Mouse (Mus musculus): ENCODE data around the gene Ccm2. TPM values are rescaled to one million over a fixed set of nuclear protein-coding genes. Genes with fewer than 3 reads are reported as not detected.
A peak's percentile ranks its signal among the peaks of the same experiment; 100 is the strongest.

Gene Ccm2
- 99.5 and 107 TPM in 2 replicates for polyA plus RNA-seq (2016; fragmentation: Nextera tagmentation; extraction: Ambion mirVana)

GRCm38 (mm10) chr11:6546205-6547013, at the start of gene Ccm2:
Ccm2 (plus strand) TSS chr11:6546887.
- DNase-seq (ENCODE audit: extremely low spot score, low spot score), result peak; percentile 99
- Histone ChIP-seq H3K27me3 (ENCODE audit: poor library complexity, severe bottlenecking) (no peaks in the 10 kb centered on the region), H3K4me1 (peaks cover 19% of the 10 kb centered on the region), H3K27ac (peak within 1 kb of the TSS; percentile 99), H3K4me3 (peak within 1 kb of the TSS; percentile 80), H3K36me3 (replicated peaks) (peaks cover 27% of the 10 kb centered on the region), H3K9me3 (no peaks in the 10 kb centered on the region)
- 2% methylated on average over 51 of the region's 57 CpGs for WGBS

- 86% methylated on average over 12 of the region's 12 CpGs for WGBS
- no peak overlapping the region for H3K27ac ChIP-seq
Observed at GRCm38 (mm10) chr11:6497311-6497948, 49.3 kb upstream of the Ccm2 start.

GRCm38 (mm10) chr11:6502506-6502905, 44.2 kb upstream of the Ccm2 start:
- Histone ChIP-seq H3K4me1 (no peaks in the 10 kb centered on the region), H3K9me3 (0 out of 2 replicates have a peak, but pooled peaks cover 4% of the 10 kb centered on the region), H3K36me3 (replicated peaks) (no peaks in the 10 kb centered on the region), H3K4me3 (no peak overlapping the region), H3K27ac (no peak overlapping the region), H3K27me3 (ENCODE audit: poor library complexity, severe bottlenecking) (no peaks in the 10 kb centered on the region)
- DNase-seq (ENCODE audit: extremely low spot score, low spot score), result no peak
- WGBS, result 94% methylated on average over 2 of the region's 2 CpGs

More at GRCm38 (mm10) chr11:6497311-6497948, 49.3 kb upstream of the Ccm2 start:
- Histone ChIP-seq H3K9me3 (0 out of 2 replicates have a peak, but pooled peaks cover 4% of the 10 kb centered on the region), H3K4me3 (no peak overlapping the region), H3K36me3 (replicated peaks) (no peaks in the 10 kb centered on the region), H3K4me1 (no peaks in the 10 kb centered on the region), H3K27me3 (ENCODE audit: poor library complexity, severe bottlenecking) (no peaks in the 10 kb centered on the region)
- DNase-seq (ENCODE audit: extremely low spot score, low spot score), result no peak

GRCm38 (mm10) chr11:6504226-6504625, 42.5 kb upstream of the Ccm2 start:
- Histone ChIP-seq H3K4me3 (no peak overlapping the region), H3K36me3 (replicated peaks) (no peaks in the 10 kb centered on the region), H3K27ac (no peak overlapping the region), H3K27me3 (ENCODE audit: poor library complexity, severe bottlenecking) (no peaks in the 10 kb centered on the region), H3K4me1 (no peaks in the 10 kb centered on the region), H3K9me3 (0 out of 2 replicates have a peak, but pooled peaks cover 4% of the 10 kb centered on the region)
- no peak for DNase-seq (ENCODE audit: extremely low spot score, low spot score)
- WGBS, result 77% methylated on average over 3 of the region's 3 CpGs

GRCm38 (mm10) chr11:6504689-6505088, 42.0 kb upstream of the Ccm2 start:
- Histone ChIP-seq H3K36me3 (replicated peaks) (no peaks in the 10 kb centered on the region), H3K9me3 (0 out of 2 replicates have a peak, but pooled peaks cover 4% of the 10 kb centered on the region), H3K27ac (no peak overlapping the region), H3K4me1 (no peaks in the 10 kb centered on the region), H3K27me3 (ENCODE audit: poor library complexity, severe bottlenecking) (no peaks in the 10 kb centered on the region), H3K4me3 (no peak overlapping the region)
- WGBS, result 82% methylated on average over 6 of the region's 6 CpGs
- no peak for DNase-seq (ENCODE audit: extremely low spot score, low spot score)

GRCm38 (mm10) chr11:6506516-6506915, 40.2 kb upstream of the Ccm2 start:
- Histone ChIP-seq H3K27me3 (ENCODE audit: poor library complexity, severe bottlenecking) (no peaks in the 10 kb centered on the region), H3K27ac (no peak overlapping the region), H3K36me3 (replicated peaks) (no peaks in the 10 kb centered on the region), H3K4me3 (no peak overlapping the region), H3K4me1 (no peaks in the 10 kb centered on the region), H3K9me3 (0 out of 2 replicates have a peak, but pooled peaks cover under 1% of the 10 kb centered on the region)
- DNase-seq (ENCODE audit: extremely low spot score, low spot score), result no peak
- WGBS, result 88% methylated on average over 9 of the region's 9 CpGs

- H3K36me3 ChIP-seq (replicated peaks), result no peaks in the 10 kb centered on the region
- no peak for DNase-seq (ENCODE audit: extremely low spot score, low spot score)
- no peak overlapping the region for H3K27ac ChIP-seq
- 56% methylated on average over 1 of the region's 1 CpGs for WGBS
- H3K4me3 ChIP-seq, result no peak overlapping the region
- H3K27me3 ChIP-seq (ENCODE audit: poor library complexity, severe bottlenecking), result no peaks in the 10 kb centered on the region
- H3K4me1 ChIP-seq, result no peaks in the 10 kb centered on the region
- no peaks in the 10 kb centered on the region for H3K9me3 ChIP-seq
Observed at GRCm38 (mm10) chr11:6508269-6508876, 38.3 kb upstream of the Ccm2 start.

- Histone ChIP-seq H3K4me1 (peaks cover 4% of the 10 kb centered on the region; the same call in 1 of the 2 replicates), H3K27me3 (ENCODE audit: poor library complexity, severe bottlenecking) (no peaks in the 10 kb centered on the region), H3K9me3 (no peaks in the 10 kb centered on the region), H3K4me3 (no peak overlapping the region), H3K27ac (no peak overlapping the region), H3K36me3 (replicated peaks) (no peaks in the 10 kb centered on the region)
- DNase-seq (ENCODE audit: extremely low spot score, low spot score), result no peak
- 52% methylated on average over 7 of the region's 7 CpGs for WGBS
Observed at GRCm38 (mm10) chr11:6514837-6515236, 31.9 kb upstream of the Ccm2 start.

- Histone ChIP-seq H3K9me3 (no peaks in the 10 kb centered on the region), H3K36me3 (replicated peaks) (peaks cover 15% of the 10 kb centered on the region), H3K27ac (no peak overlapping the region), H3K4me1 (peaks cover 4% of the 10 kb centered on the region; the same call in 1 of the 2 replicates), H3K27me3 (ENCODE audit: poor library complexity, severe bottlenecking) (no peaks in the 10 kb centered on the region), H3K4me3 (no peak overlapping the region)
- 82% methylated on average over 11 of the region's 11 CpGs for WGBS
- DNase-seq (ENCODE audit: extremely low spot score, low spot score), result no peak
Observed at GRCm38 (mm10) chr11:6519491-6520033, 27.1 kb upstream of the Ccm2 start.

- DNase-seq (ENCODE audit: extremely low spot score, low spot score), result no peak
- Histone ChIP-seq H3K4me3 (no peak within 1 kb of the TSS), H3K27ac (no peak within 1 kb of the TSS), H3K4me1 (peaks cover 8% of the 10 kb centered on the region), H3K9me3 (no peaks in the 10 kb centered on the region), H3K27me3 (ENCODE audit: poor library complexity, severe bottlenecking) (no peaks in the 10 kb centered on the region), H3K36me3 (replicated peaks) (peaks cover 26% of the 10 kb centered on the region)
- 83% methylated on average over 7 of the region's 7 CpGs for WGBS
Observed at GRCm38 (mm10) chr11:6520507-6521173, 26.0 kb upstream of the Ccm2 start, which contains the start of gene Myo1g. Myo1g (minus strand) TSS chr11:6520965.

- DNase-seq (ENCODE audit: extremely low spot score, low spot score), result no peak
- Histone ChIP-seq H3K27me3 (ENCODE audit: poor library complexity, severe bottlenecking) (no peaks in the 10 kb centered on the region), H3K4me1 (peaks cover 28% of the 10 kb centered on the region), H3K36me3 (replicated peaks) (peaks cover 46% of the 10 kb centered on the region), H3K27ac (no peak overlapping the region), H3K4me3 (no peak overlapping the region), H3K9me3 (no peaks in the 10 kb centered on the region)
- 78% methylated on average over 9 of the region's 9 CpGs for WGBS
Observed at GRCm38 (mm10) chr11:6522782-6523525, 23.7 kb upstream of the Ccm2 start.
